Mouse (Mus musculus): ENCODE measurements at regions not wholly inside any gene's neighbourhood (a gene's known extent, or its start where the extent isn't known, plus 50 kb on each side); places are given as distances from the start of the nearest gene placed in this dataset.

DNA sequence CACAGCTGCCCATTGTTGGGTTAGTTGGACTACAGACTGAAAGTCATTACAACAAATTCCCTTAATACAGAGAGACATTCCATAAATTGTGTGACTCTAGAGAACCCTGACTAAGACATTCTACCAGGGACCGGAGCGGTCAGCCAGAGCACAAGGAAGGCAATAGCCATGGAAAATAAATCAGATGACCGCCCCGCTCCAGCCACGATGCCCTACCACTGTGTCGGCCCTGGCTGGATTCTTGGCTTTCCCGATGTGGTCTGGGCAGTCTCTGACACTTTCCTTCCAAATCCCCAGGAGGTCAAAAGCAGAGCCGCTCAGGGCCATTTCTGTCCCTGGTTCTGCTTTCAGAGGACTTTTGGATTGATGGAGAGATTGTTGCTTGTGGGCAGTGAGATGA lies 57.8 kb downstream of the Lsm3 start:
- no peak for DNase-seq (ENCODE audit: low read depth, low spot score)

- no peak for DNase-seq (ENCODE audit: low read depth, low spot score)
Measured at GRCm38 (mm10) chr6:91574414-91574813, 58.7 kb downstream of the Lsm3 start.

DNA sequence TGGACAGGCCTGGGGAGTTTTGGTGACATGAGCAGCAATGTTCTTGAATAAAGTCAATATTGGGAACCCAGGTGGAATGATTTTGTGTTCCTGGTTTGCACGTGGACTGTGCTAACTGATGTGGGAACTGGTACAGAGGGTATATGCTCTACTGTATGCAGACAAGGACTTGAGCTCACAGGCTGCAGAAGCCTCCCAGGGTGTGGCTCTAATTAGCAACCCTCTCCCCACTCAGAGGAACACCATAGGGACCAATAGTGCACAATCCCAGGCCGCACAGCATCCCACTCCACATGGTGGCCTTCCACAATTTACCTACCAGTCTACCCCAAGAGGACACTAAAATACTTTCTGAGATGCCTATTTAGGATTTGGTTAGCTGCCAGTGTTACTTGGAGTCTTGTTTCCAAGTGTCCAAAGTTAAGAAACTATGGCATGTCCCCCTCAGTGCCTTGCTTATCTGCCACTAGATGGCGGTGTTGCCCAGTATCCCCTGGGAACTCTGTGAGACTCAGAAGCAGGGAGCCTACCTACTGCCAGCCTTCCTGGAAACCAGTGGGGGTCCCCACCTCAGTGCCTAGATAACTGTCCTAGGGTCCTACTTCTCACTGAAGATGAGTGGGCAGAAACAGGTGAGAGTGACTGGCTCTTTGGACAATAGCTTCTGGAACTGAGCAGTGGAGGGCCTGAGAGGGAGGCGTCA lies 60.1 kb downstream of the Lsm3 start:
- peak; percentile 40 for DNase-seq (ENCODE audit: low read depth, low spot score)

DNA sequence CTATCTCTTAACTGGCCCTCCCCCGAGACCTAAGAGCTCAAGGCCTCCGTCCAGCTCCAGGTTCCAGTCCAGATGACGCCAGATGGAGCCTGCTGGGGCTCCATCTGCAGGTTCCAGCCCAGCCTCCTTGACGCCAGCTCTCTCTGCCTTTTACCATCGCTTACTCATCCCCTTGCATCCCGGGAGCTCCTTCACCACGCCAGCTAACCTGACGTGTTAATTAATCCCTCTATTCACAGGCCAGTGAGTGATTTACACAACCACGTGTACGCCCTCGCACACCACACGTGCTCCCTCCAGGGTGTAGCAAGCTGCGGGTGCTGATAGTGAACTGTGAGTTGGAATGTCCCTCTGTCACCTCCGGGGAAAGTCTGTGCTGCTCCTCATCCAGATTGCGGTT lies 61.2 kb downstream of the Lsm3 start:
- no peak for DNase-seq (ENCODE audit: low read depth, low spot score)

DNA sequence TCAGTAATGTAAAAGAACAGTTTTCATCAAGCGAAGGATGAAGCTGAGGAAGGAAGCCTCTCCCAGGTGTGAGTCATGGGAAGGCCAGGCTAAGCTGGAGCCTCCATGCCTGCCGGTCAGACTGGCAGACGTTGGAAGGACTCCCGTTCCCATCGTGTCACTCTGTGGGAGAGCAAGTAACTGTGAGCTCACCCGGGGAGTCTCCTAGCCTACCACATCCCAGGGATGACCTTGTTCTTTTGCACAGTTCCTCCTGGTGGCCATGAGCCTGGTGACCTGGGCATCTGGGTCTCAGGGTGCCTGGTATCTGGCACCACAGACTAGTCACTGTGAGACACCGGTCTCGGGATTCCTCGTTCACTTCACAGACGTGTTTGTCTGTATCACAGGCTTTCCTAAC lies 63.9 kb downstream of the Lsm3 start:
- no peak for DNase-seq (ENCODE audit: low read depth, low spot score)

DNA sequence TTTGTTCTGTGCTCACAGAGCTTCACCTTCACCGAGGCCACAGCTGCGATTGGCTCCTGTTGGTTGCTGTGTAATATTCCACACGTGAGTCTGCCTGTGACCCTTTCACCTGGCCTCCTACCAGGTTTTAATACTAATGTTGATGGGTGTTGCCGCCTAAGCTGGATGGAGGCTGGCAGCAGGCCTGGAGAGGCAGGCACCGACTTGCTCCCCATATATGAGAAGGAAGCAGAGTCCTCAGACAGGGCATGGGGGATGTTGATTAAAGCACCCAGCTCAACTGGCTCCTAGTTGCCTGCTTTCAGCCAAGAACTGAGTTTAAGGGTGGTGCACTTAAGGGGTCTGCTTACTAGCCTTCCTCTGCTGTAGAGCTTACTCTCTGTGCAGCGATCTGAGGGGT lies 64.9 kb downstream of the Lsm3 start:
- no peak for DNase-seq (ENCODE audit: low read depth, low spot score)

- no peak for DNase-seq (ENCODE audit: low read depth, low spot score)
Measured at GRCm38 (mm10) chr6:91582338-91582737, 66.6 kb downstream of the Lsm3 start.

DNA sequence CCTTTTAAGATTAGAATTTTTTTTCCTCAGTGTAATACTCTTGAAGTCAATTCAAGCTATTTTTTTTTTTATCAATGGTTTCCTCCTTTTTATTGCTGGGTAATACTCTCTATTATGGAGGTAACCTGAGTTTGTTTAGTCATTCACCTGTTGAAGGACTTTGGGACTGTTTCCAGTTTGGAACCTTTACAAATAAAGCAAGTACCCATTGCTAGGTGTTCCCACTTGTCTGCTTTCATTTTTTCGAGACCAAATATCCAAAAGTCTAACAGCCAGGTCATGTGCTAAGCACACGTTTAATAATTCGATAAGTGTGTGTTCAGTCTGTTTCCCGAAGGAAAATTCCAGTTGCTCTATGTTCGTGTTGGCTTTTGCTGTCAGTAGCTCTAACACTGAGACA lies 67.6 kb downstream of the Lsm3 start:
- no peak for DNase-seq (ENCODE audit: low read depth, low spot score)

DNA sequence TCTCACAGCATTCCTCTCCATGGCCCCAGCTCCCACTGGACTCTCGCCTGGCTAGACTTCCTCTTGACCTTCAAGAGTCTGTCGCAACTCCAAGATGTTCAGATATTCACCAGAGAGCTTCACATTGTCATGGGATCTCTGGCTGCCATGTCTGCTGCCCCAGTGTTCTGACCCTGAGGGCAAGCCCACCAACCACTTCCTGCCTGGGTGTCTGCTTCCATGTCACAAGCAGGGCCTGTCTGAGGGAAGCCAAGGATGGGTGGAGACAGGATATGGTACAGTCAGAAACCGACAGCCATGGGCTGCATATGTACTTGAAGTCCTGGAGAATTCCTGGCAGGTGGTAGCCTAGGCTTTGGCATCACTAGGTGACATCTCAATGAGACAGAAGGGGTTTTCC lies 69.8 kb downstream of the Lsm3 start:
- DNase-seq (ENCODE audit: low read depth, low spot score) = no peak

DNA sequence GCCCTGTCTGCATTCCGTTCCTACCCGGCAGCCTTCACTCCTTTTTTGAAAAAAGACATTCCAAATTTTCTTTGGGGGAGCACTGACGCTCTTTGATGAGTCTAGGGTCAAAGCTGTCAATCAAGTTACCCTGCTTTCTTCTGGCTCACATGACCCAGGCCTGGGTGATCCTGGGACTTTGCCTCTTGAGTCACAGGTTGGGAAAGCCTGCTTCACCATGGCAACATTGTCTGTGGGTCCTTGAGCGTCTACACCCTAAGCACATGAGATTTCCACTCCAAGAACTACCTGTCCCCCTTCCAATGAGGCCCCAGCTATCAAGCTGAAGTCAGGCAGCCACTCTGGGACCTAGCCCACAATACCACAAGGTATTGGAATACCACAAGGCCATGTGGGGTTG lies 73.5 kb downstream of the Lsm3 start:
- DNase-seq (ENCODE audit: low read depth, low spot score) = no peak

DNA sequence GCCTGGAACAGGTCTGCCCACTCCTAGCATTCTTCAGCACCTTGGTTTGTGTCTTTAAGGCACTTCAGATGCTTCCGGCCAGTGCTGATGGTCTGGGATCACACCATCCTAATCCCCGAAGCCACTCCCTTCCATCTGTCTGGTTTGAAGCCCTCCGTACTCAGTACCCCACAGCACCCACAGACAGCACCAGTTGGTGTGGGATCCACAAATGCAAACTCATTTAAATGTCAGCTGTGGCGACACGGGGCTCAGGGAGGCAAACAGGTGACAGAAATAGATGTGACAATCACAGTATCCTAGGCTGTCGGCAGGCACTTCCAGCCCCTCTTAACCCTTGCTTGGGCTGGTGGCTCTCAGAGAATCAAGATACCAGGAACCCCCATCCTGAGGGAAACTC lies 74.7 kb downstream of the Lsm3 start:
- DNase-seq (ENCODE audit: low read depth, low spot score) = no peak

DNA sequence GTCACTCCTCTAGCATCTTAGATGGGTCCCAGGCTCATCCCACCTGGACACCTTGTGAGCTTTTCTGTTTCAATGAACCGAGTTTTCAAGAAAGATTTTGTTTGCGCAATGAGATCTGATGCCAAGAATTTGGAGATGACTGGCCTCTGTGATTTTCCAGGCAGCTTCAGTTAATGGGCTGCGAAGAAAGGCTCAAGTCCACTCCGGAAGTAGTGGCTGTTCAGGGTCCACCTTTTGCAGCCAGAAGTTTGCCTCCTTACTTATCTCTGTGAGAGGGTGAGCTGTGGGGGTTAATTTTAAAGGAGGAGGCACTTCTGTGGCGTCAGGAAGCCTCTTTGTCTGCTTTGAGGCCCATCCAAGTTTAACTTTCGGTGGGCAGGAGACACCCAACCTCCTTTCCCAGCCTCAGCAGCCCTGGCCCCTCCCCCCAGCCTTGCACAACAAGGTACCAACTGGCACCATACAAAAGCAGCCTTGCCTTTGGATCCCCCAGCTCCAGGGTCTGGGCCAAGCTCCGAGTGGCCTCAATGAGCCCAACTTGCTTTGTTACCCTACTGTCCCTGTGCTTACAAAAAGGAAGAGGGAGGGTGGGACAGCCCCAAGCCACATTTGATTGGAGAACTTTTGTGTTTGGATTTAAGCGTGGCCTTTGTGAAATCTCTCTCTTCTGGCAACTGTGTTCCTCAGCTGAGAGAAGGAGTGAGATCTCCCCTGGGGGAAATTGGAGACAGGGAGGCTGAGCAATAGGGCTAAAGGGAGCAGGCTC lies 75.3 kb downstream of the Lsm3 start:
- no peak for DNase-seq (ENCODE audit: low read depth, low spot score)

GRCm38 (mm10) chr6:91592651-91593050 lies 76.9 kb downstream of the Lsm3 start:
- DNase-seq (ENCODE audit: low read depth, low spot score) = no peak

- no peak for DNase-seq (ENCODE audit: low read depth, low spot score)
Measured at GRCm38 (mm10) chr6:91598942-91599341, 83.2 kb downstream of the Lsm3 start.

GRCm38 (mm10) chr6:91600116-91600515 lies 83.7 kb upstream of the Slc6a6 start:
- no peak for DNase-seq (ENCODE audit: low read depth, low spot score)

DNA sequence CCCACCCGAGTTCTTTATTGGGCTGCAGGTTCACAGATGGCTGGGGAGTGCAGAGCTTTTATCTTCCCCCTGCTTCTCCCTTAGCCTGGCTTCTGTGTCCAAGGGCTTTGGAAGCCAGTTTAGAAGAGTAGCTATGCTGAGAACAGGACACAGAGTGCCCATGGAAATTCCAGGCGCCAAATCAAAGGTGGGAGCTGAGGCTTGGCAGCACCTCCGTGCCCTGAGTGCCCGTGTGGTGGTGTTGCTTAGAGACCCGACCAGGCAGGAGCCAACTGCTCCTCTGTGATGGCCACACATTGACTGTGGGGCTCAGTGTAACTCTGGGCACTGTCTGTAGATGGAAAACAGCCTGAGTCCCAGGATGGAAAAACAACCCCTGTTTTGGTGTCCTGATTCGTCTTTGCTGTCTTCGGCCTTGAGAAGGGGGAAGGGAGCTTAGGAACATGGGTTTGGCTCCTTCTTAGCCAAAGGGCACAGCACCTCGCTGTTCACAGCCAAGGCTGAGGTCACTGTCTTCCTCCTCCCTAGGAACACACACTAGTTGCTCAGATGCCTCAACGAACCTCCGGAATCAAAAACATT lies 77.1 kb upstream of the Slc6a6 start:
- no peak for DNase-seq (ENCODE audit: low read depth, low spot score)

- DNase-seq (ENCODE audit: low read depth, low spot score) = no peak
Measured at GRCm38 (mm10) chr6:91607613-91608272, 76.1 kb upstream of the Slc6a6 start.

DNA sequence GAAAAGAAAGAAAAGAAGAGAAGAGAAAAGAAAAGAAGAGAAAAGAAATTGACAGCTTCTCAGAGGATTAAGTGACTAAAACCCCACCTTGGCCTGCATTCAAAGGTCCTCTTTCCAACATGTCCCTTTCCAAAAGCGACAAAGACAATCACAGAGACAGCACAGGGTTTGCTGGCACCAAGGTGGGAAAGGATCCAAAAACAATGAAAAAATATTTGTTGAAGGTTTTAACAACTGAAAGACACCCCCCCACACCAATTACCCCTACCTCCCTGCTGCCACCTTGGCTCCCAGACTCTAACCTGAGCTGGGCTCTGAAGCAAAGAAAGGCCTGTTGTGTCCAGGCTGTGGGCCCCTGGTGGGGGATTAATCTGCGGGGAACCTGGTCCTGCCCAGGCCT lies 74.2 kb upstream of the Slc6a6 start:
- DNase-seq (ENCODE audit: low read depth, low spot score) = no peak

- no peak for DNase-seq (ENCODE audit: low read depth, low spot score)
Measured at GRCm38 (mm10) chr6:91615022-91615421, 68.8 kb upstream of the Slc6a6 start.

DNA sequence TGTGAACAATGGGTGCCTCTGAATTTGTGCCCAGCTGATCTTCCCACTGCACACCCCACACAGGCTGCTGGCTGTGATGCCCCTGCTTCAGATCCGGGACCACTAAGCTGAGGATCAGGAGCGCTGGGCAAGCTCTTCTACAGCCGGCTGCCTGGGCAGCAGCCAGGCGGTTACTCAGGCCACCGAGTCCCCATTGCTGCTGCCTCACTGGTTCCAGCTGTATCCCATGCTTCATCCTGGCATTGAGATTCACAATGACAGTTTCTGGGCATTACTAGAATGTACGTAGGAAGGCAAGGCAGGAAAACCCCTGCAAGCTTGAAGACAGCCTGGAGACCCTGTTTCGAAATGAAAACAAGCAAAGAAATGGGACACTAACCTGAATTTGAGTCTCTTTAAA lies 67.3 kb upstream of the Slc6a6 start:
- peak; percentile 40 for DNase-seq (ENCODE audit: low read depth, low spot score)

GRCm38 (mm10) chr6:91617031-91617596 lies 66.7 kb upstream of the Slc6a6 start:
- DNase-seq (ENCODE audit: low read depth, low spot score) = peak; percentile 82

DNA sequence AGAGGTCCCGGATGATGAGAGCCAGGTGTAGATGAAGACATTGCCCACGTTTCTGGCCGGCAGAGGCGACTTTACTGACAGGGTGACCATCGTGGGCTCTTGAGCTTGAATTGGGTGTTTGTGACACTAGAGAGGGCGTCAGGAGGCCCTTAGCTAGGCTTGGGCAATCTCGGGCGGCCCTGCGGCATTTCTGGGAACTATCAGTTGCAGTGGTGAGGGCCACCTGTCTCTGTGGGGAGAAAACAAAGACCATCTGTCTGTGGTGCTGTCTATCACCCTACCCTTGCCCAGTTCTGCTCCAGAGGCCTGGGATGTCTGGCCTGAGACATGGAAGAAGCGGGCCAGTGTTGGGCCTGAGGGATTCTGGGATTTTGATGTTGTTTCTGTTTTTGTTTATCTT lies 66.2 kb upstream of the Slc6a6 start:
- no peak for DNase-seq (ENCODE audit: low read depth, low spot score)

Measured in brain, embryonic 18.5 days (tissue).